Mouse (Mus musculus) cerebellum, adult 2 months (tissue): ENCODE data around the gene Adgrl2. TPM values are rescaled to one million over a fixed set of nuclear protein-coding genes. Genes with fewer than 3 reads are reported as not detected.

Experiments
- DNase-seq, 2 experiments: peaks; one replicate each; pipeline ENCODE4 v3.0.0; 2021
- H3K27ac ChIP-seq: fragments of 200-500 bp; 2 replicates; pipeline ENCODE4 v1.5.1; 2012; ENCODE audit warnings: low read length, control low read depth, inconsistent platforms; ENCODE audit not compliant: insufficient read depth
- H3K27me3 ChIP-seq: fragments of 200-500 bp; 2 replicates; pipeline ENCODE4 v1.6.1; 2012; ENCODE audit warnings: inconsistent platforms, mild to moderate bottlenecking, low read length, moderate library complexity; ENCODE audit not compliant: control insufficient read depth, insufficient read depth
- H3K4me1 ChIP-seq: fragments of 200-500 bp; 2 replicates; pipeline ENCODE4 v1.6.1; 2011; ENCODE audit warnings: low read length; ENCODE audit not compliant: control insufficient read depth, insufficient read depth
- H3K4me3 ChIP-seq: fragments of 200-500 bp; replicated peaks from 2 replicates; pipeline ENCODE3; 2011; ENCODE audit warnings: mild to moderate bottlenecking, low read depth, low read length, control low read depth; ENCODE audit not compliant: insufficient read depth
- CTCF ChIP-seq: fragments of 200-500 bp; IDR thresholded peaks from 2 replicates; pipeline ENCODE4 v1.5.1; 2011; ENCODE audit warnings: low read depth, mild to moderate bottlenecking, control low read depth, low read length, moderate library complexity, borderline replicate concordance; ENCODE audit not compliant: insufficient read depth
- POLR2A ChIP-seq: fragments of 200-500 bp; IDR thresholded peaks from 2 replicates; pipeline ENCODE4 v1.6.1; 2011; ENCODE audit warnings: low read length, control low read depth, borderline replicate concordance; ENCODE audit not compliant: insufficient read depth
- WGBS: fragments of 180-500 bp; shearing (Covaris S2); methylation state at CpG from one replicate; pipeline ENCODE4 v1.1.7; 2018; 5-methylcytosine and 5-hydroxymethylcytosine counted together
- polyA plus RNA-seq: library from polyadenylated mRNA; depleted of rRNA; stranded (reverse); fragments of >200 nt; gene quantifications from 2 replicates; pipeline ENCODE4 v1.2.3, GENCODE M21; 2012

The Adgrl2 gene
- polyA plus RNA-seq, 1 experiment, result 39.1 TPM

DNA sequence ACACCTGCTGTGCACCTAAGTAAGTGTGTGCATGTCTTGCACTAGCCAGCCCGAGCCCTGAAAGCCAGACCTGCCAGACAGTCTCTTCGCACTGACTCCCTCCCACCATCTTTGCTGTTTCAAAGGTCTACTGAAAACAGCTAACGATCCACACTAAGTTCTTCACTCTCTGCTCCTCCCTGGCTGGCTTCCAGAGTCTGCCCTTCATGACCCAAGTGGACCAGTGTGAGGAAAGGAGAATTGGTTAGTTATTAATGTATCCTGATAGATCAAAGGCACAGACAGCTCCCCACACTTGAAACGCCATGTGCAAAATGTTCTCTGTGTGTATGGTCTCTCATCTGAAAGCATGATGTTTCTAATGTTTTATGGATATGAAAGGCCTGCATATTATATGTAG, 103.4 kb downstream of the Adgrl2 start:
- no peak for DNase-seq
- 92% methylated on average over 4 of the region's 4 CpGs for WGBS
- Histone ChIP-seq H3K27ac (no peak overlapping the region), H3K4me1 (no peaks in the 10 kb centered on the region), H3K4me3 (no peak overlapping the region), H3K27me3 (no peaks in the 10 kb centered on the region)
- TF ChIP-seq POLR2A, result no peak
- no peak for TF ChIP-seq CTCF

DNA sequence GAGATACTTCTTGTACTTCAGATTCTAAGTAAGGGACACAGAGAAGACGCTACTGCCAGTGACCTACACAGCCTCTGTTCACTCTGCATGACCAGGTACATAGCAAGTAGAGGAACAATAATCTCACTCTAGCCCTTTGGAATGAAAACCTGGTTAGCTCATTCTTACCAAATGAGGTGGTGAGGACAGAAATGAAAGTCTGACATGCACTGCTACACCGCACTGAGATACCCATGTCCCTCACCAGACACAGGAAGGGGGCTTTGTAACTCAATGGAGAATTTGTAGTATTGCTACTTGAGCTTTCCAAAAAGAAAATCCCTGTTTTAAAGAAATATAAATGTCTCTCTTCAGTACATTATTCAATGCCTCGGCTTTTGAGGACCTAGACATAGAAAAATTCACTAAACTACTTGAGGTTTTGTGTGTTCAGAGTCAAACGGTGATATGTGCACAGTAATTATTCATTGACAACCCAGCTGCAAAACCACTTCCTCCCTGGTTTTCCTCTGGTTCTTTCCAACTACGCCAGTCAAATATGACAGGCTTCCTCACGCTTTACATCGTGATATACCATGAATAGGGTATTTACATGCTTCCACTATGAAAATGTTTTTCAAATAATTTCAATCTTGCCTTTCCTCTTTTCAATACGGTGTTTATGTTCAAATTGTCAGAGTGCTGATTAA, 104.2 kb downstream of the Adgrl2 start:
- no peak overlapping the region for H3K27ac ChIP-seq
- no peak for DNase-seq
- 94% methylated on average over 8 of the region's 8 CpGs for WGBS
- H3K4me1 ChIP-seq, result no peaks in the 10 kb centered on the region
- H3K27me3 ChIP-seq, result no peaks in the 10 kb centered on the region
- no peak for TF ChIP-seq CTCF
- no peak for TF ChIP-seq POLR2A
- no peak overlapping the region for H3K4me3 ChIP-seq

DNA sequence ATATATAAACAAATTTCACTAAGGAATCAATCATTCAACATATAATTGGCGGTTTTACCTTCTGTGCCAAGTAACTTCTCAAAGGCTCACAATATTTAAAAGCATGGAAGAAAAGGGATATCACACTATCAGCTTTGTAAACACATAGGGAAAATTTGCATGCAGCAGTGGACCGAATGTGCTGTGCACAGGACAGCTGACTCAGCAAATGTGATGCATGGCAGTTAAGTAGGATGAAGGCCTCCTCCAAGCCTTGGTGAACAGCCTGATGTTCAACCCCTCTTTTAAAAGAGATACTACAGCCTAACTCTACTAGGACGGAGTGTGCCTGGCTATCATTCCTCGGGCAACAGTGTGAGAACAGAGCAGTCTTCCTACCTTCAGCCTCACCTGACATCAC, 105.2 kb downstream of the Adgrl2 start:
- H3K27me3 ChIP-seq, result no peaks in the 10 kb centered on the region
- H3K4me1 ChIP-seq, result no peaks in the 10 kb centered on the region
- 87% methylated on average over 4 of the region's 4 CpGs for WGBS
- no peak overlapping the region for H3K4me3 ChIP-seq
- no peak for DNase-seq
- no peak overlapping the region for H3K27ac ChIP-seq
- TF ChIP-seq CTCF, result no peak
- TF ChIP-seq POLR2A, result no peak

DNA sequence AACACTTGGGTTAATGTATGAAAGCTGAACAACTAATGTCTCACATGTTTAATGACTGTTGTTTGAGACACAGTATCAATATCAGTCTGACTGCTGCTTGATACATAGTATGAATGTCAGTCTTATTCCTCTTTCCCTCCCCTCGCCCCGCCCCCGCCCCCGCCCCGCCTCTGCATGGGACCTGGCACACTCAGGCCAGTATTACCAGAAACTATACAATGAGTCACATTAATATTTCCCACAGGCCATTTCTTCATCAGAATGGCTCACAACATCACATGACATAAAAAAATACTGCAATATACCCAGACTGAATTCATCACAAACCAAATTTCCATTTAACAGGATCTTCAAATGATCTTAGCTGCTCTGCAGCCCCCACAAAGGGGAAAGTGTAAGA, 108.9 kb downstream of the Adgrl2 start:
- H3K27ac ChIP-seq, result no peak overlapping the region
- 87% methylated on average over 5 of the region's 5 CpGs for WGBS
- no peaks in the 10 kb centered on the region for H3K27me3 ChIP-seq
- no peak for TF ChIP-seq CTCF
- no peak for TF ChIP-seq POLR2A
- DNase-seq, result no peak
- H3K4me1 ChIP-seq, result no peaks in the 10 kb centered on the region
- no peak overlapping the region for H3K4me3 ChIP-seq

- WGBS, result 77% methylated on average over 5 of the region's 5 CpGs
- no peak overlapping the region for H3K4me3 ChIP-seq
- no peak for DNase-seq
- TF ChIP-seq CTCF (no peak), POLR2A (no peak)
- no peak overlapping the region for H3K27ac ChIP-seq
- no peaks in the 10 kb centered on the region for H3K4me1 ChIP-seq
- H3K27me3 ChIP-seq, result no peaks in the 10 kb centered on the region
Measured at GRCm38 (mm10) chr3:148872563-148872962, 117.8 kb downstream of the Adgrl2 start.

- Histone ChIP-seq H3K4me3 (no peak overlapping the region), H3K4me1 (no peaks in the 10 kb centered on the region), H3K27me3 (no peaks in the 10 kb centered on the region), H3K27ac (no peak overlapping the region)
- TF ChIP-seq POLR2A, result no peak
- no peak for TF ChIP-seq CTCF
- WGBS, result 84% methylated on average over 5 of the region's 5 CpGs
- DNase-seq, result no peak
Measured at GRCm38 (mm10) chr3:148871792-148872464, 118.4 kb downstream of the Adgrl2 start.

DNA sequence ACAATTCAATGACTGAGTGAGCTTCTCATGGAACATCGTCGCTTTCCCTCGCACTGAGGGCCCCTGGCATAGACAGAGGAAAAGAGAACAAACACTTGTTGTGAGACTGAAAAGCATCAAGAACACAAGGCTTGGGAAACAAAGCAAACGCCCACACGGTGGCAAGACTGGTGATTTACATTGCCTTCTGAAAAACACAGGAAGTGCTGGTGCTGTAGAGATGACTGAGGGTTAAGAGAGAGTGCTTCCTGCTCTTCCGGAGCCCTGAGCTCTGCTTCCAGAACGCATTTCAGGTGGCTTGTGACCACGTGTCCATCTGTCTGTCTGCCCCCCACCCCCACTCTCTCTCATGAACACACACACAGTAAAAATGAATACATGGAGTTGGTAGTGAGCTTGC, 122.7 kb downstream of the Adgrl2 start:
- Histone ChIP-seq H3K4me1 (no peaks in the 10 kb centered on the region), H3K27ac (no peak overlapping the region), H3K27me3 (no peaks in the 10 kb centered on the region), H3K4me3 (no peak overlapping the region)
- DNase-seq, result no peak
- 51% methylated on average over 8 of the region's 8 CpGs for WGBS
- TF ChIP-seq CTCF, result no peak
- TF ChIP-seq POLR2A, result no peak

- H3K27ac ChIP-seq, result no peak overlapping the region
- TF ChIP-seq POLR2A (no peak), CTCF (no peak)
- no peak for DNase-seq
- no peak overlapping the region for H3K4me3 ChIP-seq
- no peaks in the 10 kb centered on the region for H3K27me3 ChIP-seq
- no peaks in the 10 kb centered on the region for H3K4me1 ChIP-seq
- 96% methylated on average over 5 of the region's 5 CpGs for WGBS
Measured at GRCm38 (mm10) chr3:148866633-148867032, 123.7 kb downstream of the Adgrl2 start.
